Mouse (Mus musculus) lung, postnatal 36 days (tissue): ENCODE data around the gene Glo1.

Experiments
- DNase-seq: peaks from one replicate; pipeline ENCODE4 v3.0.0; 2022; ENCODE audit warnings: mixed read lengths

Gene Glo1

GRCm38 (mm10) chr17:30576946-30577345, 49.7 kb downstream of the Glo1 start:
- DNase-seq: no peak

- peak; percentile 95 for DNase-seq
Measured at GRCm38 (mm10) chr17:30575941-30576773, 50.5 kb downstream of the Glo1 start, which contains the start of gene Btbd9. Gene Btbd9, minus strand, starts transcription at chr17:30576488.

- peak; percentile 41 for DNase-seq
Measured at GRCm38 (mm10) chr17:30575121-30575904, 51.4 kb downstream of the Glo1 start.

GRCm38 (mm10) chr17:30574783-30575075, 51.9 kb downstream of the Glo1 start:
- DNase-seq: no peak

- peak; percentile 38 for DNase-seq
Measured at GRCm38 (mm10) chr17:30573990-30574782, 52.5 kb downstream of the Glo1 start.

- no peak for DNase-seq
Measured at GRCm38 (mm10) chr17:30570971-30571370, 55.7 kb downstream of the Glo1 start.

- DNase-seq: peak; percentile 88
Measured at GRCm38 (mm10) chr17:30570173-30570572, 56.5 kb downstream of the Glo1 start.

- no peak for DNase-seq
Measured at GRCm38 (mm10) chr17:30568473-30568872, 58.2 kb downstream of the Glo1 start.

GRCm38 (mm10) chr17:30564971-30565370, 61.7 kb downstream of the Glo1 start:
- no peak for DNase-seq

GRCm38 (mm10) chr17:30564407-30564806, 62.3 kb downstream of the Glo1 start:
- no peak for DNase-seq

GRCm38 (mm10) chr17:30563484-30564075, 63.1 kb downstream of the Glo1 start:
- no peak for DNase-seq

GRCm38 (mm10) chr17:30562770-30563169, 63.9 kb downstream of the Glo1 start:
- no peak for DNase-seq

GRCm38 (mm10) chr17:30559536-30559935, 67.1 kb downstream of the Glo1 start:
- peak; percentile 92 for DNase-seq

GRCm38 (mm10) chr17:30558623-30559022, 68.0 kb downstream of the Glo1 start:
- no peak for DNase-seq

- no peak for DNase-seq
Measured at GRCm38 (mm10) chr17:30556512-30556911, 70.2 kb downstream of the Glo1 start.

GRCm38 (mm10) chr17:30553027-30553937, 73.4 kb downstream of the Glo1 start:
- peak; percentile 30 for DNase-seq

GRCm38 (mm10) chr17:30550774-30551107, 75.9 kb downstream of the Glo1 start:
- peak; percentile 78 for DNase-seq

- peak; percentile 26 for DNase-seq
Measured at GRCm38 (mm10) chr17:30549899-30550773, 76.5 kb downstream of the Glo1 start.

- DNase-seq: peak; percentile 23
Measured at GRCm38 (mm10) chr17:30539098-30539497, 87.6 kb downstream of the Glo1 start.

GRCm38 (mm10) chr17:30536651-30537050, 90.0 kb downstream of the Glo1 start:
- DNase-seq: no peak
